Mouse (Mus musculus) ovary, adult 18-20 months (tissue): Measurements from ENCODE around the gene Echs1.
A peak's percentile ranks its signal among the peaks of the same experiment; 100 is the strongest.

Source experiments
- DNase-seq: peaks from one replicate; pipeline ENCODE4 v3.0.0; 2022; ENCODE audit warnings: low spot score, mixed read lengths

The Echs1 gene

DNA sequence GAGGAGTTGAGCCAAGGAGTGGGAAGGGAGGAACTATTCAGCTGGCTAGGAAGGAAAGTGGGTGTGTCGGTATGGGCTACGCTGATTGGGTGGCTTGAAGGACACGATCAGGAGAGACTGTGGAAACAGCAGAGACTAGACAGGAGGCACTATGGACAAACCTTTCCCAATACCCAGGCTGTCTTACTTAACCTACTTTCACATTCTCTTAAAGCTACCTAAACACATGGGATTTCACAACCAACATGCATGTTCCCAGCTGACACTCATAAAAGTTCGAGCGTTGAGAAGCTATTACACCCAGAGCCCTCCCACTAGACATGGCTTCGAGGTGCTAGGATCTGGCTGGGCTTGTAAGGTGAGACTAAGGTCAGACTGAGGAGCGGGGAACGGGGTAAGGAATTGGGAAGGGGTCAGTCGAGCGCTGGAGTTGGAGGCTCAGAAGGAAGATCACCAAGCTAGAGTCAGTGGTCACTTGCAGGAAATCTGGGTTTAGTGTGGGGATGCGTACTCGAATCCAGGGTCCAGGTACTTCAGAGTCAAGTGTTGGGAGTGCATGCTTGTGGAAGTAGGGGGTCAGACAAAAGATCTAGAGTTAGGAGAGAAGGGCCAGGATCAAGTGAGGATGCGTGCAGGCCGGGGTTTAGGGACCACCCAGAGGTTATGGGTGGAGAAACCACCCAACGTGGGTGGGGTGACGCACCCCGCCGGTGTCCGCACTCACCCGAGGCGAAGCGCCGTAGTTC is 520 bp downstream of the Echs1 start, which contains the start of gene Paox:
TSS of gene Paox (plus strand) at position 217 of the 746 bp plus-strand sequence.
- peak; percentile 64 for DNase-seq

DNA sequence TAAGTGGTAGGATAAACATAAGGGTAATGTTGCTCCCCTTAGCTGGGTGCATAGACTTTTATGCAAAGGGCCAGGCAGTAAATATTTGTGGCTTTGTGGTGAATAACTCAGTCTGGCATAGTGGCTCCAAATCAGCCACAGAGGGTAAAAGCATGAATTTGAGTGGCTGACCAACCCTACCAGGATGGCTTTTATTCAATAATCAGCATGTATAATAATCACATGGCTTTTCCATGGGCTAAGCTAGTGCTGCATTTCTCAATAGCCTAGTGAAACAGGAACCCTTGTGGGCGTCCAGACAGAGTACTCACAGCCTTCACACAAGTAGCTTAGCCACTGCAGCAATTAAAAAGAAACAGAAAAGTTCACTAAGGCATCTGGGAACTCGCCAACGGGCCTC is 4.3 kb downstream of the Echs1 start:
- no peak for DNase-seq

DNA sequence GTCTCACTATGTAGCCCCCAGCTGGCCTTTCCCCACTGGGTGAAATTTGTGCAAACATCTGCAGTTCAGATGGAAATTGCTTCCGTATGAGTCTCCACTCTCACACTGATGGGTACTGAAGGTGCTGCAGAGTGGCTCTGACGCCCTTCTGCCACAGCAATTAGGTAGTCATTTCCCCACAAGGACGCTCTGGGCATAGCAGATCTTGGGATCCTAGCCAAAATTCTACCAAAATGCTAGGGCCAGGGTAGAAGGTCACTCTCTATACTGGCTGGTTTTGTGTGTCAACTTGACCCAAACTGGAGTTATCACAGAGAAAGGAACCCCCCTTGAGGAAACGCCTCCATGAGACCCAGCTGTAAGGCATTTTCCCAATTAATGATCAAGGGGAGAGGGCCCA is 12.3 kb downstream of the Echs1 start:
- peak; percentile 31 for DNase-seq

DNA sequence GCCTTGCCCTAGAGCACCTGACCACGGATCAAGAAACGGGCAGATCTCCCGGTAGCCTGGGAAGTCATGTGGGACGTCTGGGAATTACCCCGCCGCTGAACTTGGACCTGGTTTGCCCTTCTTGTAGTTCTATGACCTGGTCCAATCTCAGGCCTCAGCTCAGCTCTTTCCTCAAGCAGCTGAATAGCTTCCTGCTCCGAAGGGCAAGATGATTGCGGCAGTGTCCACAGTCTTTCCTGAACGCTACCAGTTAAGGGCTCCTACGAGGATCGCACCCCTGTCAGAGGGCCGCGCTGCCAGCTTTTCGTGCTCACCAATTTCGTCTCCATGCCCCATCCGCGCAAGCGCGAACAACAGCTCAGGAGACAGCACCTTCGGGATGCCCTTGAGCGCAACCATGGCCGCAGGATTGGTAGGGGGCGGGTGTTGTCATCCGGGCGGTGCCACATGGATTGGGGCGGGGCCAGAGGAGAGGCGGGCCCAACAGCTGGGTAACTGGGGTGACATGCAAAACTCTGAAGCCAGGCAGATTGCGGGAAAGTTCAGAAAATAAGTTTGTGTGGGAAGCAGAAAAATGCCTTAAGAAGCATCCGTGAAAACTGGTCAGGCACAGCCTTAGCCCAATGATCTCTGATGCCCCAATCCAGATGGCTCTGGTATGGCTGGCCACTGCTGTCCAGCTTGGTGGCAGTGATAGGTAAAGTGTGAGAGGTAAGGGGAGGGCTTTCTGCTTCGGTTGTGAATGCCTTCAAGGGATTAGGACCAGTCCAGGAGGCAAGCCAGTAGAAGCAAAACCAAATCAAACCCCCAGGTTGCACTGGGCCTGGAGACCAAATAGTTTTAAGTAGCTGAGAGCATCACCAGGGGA is 14.0 kb downstream of the Echs1 start, which contains the start of gene Fuom:
TSS of gene Fuom (minus strand) at position 449 of the 868 bp plus-strand sequence.
- DNase-seq, result peak; percentile 91

DNA sequence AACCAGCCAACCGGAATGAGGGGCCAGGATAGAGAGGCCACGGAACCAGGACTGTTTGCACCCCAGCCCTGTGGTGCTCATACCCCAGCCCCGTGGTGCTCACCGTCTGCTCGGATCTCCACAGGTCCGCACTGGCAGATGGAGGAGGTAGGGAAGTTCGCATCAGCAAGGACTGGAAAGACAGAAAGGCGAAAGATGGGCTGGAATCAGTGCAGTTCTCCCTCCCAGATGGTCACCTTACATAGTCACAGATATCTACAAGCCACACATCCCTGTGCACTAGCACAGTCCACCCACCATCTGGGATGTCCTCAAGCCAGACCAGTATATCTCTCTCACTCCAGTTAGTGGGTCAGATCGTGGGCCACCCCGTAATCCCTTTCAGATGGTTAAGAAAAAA is 14.8 kb downstream of the Echs1 start:
- DNase-seq, result no peak

DNA sequence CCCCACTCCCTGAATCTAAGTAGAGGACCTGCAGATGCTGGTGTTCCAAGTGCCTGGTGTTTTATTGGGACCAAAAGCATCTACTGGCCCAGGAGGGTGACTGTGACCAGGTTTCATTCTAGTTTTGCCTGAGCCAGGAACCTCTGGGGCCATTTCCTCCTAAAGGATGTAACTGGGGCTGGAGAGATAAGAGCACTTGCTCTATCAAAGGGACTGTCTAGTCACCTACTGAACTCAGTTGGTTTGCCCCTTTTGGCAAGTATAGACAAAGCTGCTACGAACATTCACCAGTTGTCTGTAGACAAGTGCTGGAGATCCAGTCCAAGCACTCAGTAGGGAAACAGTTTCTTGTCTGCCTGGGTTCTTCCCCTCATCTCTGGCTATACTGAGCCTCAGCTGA is 17.8 kb downstream of the Echs1 start:
- no peak for DNase-seq

DNA sequence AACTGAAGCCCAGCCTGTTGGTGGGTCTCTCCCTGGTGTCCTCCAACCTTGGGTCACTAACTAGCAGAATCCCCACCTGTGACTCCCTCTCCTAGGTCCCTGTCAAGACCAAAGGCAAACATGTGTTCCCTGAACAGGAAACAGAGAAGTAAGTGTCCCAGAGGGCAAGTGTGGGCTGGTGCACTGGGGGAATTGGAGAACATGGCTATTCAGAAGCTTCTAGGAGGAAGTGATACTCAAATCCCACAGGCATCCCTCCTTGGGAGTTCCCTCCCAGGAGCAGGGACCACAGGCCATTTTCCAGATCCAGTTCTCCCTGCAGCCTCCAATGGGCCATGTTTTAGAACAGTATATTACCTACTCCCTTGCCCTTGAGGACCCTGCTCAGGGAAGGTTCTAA is 20.2 kb downstream of the Echs1 start:
- no peak for DNase-seq

DNA sequence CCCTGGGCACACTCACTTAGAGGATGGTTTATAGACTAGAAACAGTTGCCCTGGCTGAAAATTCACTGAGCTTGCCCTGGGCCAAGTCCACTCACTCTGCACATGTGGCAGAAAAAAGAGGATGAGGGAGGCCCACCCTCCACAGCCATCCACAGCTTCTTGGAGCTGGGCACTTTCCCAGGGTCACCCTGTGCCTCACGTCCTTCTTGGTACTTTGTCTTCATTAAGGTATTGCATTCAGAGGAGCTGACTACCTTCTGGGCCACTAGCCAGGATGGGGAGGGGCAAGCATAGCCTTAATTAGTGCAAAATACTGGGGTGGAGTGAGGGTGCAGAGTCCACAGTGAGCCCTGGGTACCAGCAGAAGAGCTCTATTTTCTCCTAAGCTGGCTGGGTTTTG is 20.7 kb downstream of the Echs1 start:
- DNase-seq, result peak; percentile 15

DNA sequence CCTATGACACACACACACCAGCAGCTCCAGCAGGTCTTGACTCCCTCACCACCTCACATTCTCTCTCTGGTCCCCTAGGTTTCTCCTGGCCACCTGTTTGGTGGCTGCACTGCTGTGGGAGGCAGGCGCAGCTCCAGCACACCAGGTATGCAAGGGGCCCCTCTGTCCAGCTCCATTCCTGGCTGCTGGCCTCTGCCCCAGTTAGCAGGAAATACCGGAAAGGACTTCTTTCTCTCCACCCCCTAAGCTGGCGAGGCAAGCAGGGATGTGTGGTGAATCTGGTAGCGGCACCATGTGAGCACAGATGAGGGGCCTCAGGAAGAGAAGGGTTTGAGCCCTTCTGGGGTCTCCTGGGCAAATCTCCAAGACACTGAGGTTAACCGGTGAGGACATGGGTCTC is 21.3 kb downstream of the Echs1 start:
- no peak for DNase-seq

DNA sequence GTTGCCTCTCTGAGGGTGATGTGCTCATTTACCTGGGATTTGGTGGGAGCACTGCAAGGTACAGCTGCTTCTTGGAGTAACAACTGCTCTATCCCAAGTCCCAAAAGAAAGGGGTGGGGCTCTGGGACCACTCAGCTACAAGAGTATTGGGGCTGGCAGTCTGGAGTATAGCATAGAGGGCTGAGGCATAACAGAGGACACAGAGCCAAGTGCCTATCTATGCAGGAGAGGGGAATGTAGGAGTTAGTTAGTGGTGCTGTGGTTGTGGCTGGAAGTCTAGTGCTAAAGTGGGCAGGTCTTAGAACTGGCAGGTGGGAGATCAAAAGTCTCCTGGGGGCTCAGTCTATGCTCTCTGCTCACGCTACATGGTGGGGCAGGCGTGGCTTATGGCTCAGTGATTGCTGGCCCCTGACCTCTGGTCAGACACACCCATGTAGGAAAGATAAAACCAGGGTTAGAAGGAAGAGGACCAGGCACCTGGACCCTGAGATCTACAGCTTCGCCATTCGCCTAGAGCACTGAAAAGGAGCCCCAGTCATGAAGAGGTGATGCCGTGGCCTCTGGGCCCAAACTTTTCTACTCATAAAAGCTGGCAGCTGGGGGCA is 23.2 kb downstream of the Echs1 start, which contains the start of gene Prap1:
TSS of gene Prap1 (plus strand) at position 472 of the 605 bp plus-strand sequence.
- DNase-seq, result no peak

DNA sequence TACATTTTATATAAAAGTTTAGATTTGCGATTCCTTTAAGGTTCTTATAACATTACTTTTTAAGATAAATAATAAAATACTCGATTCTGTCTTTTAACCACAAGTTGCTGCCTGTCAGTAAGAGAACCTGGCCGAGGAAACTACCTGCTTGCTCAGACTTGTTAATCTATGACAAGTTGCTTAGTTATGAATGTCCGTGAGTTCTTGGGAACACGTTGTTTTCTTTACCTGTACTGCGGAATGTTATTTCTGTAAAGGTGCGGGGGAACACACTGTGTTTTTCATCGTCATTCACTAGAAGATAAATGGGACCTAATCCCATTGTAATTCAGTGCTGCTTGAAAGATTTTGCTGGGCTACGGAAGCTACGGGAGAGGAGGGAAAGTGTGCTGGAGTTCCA is 25.7 kb downstream of the Echs1 start:
- DNase-seq, result no peak

DNA sequence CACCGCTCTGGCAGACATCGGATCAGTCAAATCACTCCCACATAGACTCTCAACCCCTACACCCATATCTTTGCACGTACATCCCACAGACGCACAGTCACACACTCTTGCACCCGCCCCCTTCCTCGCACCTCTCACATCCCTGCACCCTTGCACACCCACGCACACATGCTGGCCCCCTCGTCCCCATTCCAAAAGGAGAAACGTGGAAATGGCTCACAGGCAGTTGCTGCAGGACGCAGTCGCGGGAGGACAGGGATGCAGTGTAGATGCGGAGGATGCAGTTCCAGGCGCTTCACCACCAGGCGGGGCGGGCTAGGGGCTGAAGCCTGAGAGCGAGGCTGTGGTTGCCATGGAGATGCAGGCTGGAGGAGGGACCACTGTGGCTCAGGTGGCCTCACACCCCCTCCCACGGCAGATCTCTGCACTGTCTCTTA is 34.0 kb downstream of the Echs1 start, which contains the start of gene Caly:
TSS of gene Caly (minus strand) at position 307 of the 437 bp plus-strand sequence.
- no peak for DNase-seq

DNA sequence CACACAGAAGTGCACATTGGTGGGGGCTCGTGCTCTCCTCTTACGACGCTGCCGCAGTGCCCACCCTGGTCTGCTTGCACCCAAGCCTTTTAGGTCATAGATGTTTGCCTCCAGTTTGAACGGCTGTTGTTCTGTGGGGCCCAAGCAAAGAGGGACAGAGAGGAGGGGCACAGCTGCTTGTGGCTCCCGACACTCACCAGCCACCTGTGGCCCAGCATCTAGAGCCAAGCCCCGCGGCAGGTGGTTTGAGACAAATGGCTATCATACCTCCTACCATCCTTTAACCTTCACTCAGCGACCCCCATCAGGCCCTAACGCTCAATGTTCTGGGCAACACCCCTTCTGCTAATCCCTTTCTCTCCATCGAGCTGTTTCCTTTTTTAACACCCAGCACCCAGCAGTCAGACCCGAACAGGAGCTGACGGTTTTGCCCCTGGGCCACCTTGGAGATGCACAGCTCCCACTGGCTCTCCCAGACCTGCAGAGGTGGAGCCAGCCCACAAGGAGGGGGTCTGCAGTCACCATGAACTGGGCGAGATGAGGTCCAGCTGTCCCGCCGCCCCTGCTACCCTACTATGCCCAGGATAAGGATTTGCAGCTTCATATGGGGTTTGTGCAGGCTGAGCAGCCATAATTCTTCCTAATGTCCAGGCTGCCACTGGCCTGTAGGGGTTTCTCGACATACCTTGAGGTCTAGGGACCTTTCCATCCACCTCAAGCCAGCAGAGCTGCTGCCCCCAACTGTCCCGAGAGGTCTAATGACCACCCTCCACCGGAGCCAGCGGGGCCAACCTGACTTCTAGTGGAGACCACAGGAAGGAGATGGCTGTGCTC is 34.7 kb downstream of the Echs1 start:
- DNase-seq, result no peak

DNA sequence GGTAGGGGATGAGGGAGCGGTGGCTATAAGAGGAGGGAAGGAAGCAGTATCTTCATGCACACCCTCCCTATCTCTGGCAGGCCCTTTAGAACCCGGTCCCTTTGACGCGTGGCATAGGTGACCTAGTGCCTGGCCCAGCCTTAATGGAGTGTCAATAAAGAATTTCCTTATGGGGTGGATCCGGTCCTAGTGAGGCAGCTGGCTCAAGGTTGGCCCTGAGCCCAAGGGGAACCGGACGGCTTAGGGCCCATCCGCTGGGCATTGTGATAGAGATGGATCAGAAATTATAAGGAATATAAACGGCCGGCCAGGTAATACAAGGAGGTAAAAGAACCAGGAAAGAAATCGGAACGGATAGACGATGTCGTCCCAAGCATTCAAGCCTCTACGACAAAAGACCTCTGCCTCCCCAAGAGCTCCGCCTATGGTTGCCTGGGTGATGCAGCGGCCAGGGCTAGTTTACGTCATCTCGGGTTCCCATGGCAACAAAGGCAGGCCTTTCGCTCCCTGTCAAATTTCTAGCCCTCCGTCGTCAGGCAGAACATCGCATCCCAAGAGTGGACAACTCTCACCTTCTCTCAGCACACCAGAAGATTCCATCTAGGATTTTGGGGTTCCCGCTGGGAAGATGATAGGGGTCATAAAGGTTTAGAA is 35.6 kb downstream of the Echs1 start:
- peak; percentile 76 for DNase-seq

DNA sequence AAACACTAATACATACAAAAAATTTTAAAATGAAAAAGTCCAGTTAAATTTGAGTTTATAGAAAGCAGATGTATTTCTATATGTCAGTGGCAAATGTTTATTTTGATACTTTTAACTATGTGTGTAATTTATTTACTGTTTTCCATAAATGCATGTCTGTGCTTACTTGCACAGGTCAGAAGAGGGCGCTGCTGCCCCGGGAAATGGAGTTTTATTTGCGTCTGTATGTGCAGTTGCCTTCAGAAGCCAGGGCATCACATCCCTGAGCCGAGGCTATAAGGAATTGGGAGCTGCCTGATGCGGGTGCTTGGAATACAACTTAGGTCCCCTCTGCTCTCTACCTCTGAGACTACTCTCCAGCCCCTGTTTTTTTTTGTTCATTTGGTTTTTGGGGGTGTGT is 37.6 kb downstream of the Echs1 start:
- no peak for DNase-seq

DNA sequence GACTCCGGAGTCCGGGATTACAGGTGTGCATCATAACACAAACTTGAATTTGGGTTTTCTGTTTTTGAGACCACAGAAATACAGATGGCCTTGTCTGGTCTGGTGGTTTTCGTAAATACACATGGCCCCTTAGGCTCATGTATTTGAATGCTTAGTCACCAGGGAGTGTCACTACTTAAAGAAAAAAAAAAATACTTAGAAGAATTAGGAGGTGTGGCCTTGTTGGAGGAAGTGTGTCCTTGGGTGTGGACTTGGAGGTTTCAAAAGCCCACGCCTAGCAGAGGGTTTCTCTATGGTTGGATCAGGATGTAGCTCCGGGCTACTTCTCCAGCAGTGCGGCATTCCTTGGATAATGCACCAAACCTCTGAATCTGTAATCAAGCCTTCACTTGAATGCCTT is 38.6 kb downstream of the Echs1 start:
- no peak for DNase-seq

DNA sequence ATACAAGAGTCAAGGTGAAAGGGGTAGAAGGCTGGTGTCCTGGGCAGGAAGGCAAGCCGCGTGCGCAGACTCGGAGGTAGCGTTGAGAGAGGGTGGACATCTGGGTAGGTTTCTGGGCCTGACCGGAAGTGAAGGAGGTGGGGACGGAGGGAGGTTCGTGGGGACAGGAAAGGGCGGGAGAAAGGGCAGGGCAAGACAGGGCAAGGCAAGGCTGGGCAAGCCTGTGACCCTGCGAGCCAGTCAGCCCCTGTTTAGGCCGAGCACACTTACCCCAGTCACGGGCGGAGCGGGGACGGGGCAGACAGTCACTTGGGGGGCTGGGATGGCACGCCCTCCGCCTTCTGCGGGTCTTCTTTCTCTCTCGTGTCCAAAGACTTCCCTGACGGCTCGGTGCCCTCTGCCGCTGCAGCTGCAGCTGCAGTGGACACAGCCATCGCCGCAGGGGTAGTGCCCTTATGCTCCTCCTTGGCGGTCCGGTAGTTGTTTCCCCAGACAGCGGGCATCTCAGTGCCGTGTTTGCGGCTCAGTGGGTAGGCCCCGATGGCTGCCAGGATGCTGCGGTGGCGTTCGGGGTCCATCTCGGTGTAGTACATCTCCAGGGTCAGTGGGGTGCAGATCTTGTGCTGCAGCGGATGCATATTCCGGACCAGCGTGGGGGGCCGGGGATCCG is 46.1 kb downstream of the Echs1 start:
- no peak for DNase-seq

DNA sequence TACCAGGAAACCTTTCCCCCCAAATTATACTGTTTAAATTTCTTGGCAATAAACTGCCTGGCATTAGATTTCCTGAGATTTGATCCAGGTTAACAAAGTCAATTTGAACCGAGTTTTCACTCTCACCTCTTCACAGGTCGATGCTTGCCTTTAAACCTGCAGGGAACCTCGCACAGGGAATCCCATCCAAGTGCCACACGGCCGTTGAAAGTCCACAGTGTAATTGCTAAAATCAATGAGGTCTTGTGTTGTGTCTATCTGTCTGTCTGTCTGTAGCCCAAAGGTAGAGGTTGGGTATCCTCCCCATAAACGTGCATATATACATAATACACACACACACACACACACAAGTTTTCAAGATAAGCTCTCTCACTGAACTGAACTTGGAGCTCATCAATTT is 48.9 kb downstream of the Echs1 start:
- no peak for DNase-seq

DNA sequence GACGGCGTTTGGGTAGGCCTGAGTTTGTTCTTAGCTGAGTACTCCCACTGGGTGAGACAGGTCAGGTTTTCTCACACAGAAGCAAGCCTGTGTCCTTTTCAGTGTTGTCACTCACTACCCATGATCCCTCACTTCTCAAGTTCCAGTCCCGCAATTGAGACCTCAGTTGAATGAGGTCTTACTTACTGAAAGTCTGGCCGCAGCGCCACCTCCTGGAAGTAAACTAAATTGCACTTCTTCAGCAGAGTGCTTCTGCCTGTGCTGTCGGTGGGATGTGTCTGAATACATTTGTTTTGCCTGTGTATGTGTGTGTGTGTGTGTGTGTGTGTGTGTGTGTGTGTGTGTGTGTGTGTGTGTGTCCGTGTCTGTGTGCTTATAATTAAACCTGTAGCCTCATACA is 53.2 kb downstream of the Echs1 start:
- DNase-seq, result no peak

DNA sequence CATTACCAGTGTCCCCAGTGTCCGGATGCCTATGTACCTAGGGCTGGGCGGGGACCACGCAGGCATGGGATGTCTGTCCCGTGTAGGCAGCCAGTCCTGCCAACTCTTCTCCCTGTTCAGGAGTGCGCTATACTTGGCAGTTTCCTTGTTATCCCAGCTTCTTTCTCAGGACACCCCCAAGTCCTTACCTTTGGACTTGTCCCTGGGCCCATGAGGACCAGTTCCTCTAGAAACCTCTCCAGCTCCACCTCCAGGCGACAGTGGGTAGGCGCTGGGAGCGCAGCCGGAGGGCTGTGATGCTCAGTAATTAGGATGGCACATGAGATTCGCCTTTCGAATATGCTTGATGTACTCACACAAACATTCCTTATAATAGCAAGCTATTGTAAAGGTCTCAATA is 54.0 kb downstream of the Echs1 start:
- no peak for DNase-seq

DNA sequence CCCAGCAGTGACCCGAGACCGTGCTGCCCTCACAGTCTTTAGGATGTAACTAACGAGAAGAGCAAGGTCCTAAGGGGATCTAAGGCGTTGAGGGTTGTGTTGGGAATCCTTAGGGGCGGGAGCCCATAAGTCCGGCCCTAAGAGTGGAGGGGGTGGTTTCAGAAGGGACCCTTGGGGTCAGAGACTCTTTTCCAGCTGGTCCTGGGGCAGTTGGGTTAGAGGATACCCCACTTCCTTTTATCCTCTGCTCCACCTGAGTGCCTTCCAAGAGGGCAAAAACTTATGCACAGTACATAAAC is 54.5 kb downstream of the Echs1 start:
- no peak for DNase-seq
